Mouse (Mus musculus) megakaryocyte-erythroid progenitor cell, adult 5-6 weeks (primary cell): Measurements from ENCODE around the gene Gdpd5. TPM values are rescaled to one million over a fixed set of nuclear protein-coding genes. Genes with fewer than 3 reads are reported as not detected.

Experiments used
- ATAC-seq: replicated peaks from 2 replicates; pipeline ENCODE4 v1.8.0; 2016; ENCODE audit warnings: mild to moderate bottlenecking, inconsistent platforms; ENCODE audit not compliant: severe bottlenecking, poor library complexity, low FRiP score, low TSS enrichment
- total RNA-seq, 2 experiments: library from RNA; stranded (forward) in 1 of 2; stranded (reverse) in 1 of 2; fragments of 200-1000, 215-1000 nt in 1 of 2; fragments of >200 nt in 1 of 2; fragmentation: Nextera tagmentation in 1 of 2; gene quantifications; 2 replicates each; pipeline ENCODE4 v1.2.3; 2014 to 2017

Gdpd5 gene
- total RNA-seq, 2 experiments from 2014 or later = 0.14 TPM; not detected in 1

DNA sequence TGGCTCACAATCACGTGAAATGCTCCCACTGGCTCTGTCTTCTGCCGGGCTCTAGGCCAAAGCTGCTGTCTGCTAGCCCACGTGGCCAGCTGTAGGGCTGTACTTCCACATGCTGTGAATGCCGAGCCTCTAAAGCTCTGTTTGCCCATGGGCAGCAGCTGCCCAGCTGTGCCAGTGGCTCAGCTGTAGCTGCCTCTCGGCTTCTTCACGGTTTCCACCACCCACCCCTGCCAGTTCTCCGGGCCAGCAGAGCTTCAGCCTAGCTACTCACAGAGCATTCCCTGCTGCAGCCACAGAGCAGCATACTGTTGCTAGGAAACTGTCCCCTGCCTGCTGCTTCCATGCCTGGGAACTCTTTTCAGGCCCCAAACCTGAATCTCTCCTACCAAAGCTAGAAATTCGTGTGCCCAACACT, 128.9 kb downstream of the Gdpd5 start:
- ATAC-seq = 0 out of 2 replicates have a peak, but pooled peaks have one; percentile 43

Other genes starting within 250 kb of the Gdpd5 start
- gene Uvrag, start 240.3 kb upstream of the Gdpd5 start, total RNA-seq (2014; fragmentation: Nextera tagmentation) = 15.0 and 18.2 TPM in 2 replicates
- gene Uvrag, start 240.3 kb upstream of the Gdpd5 start, total RNA-seq (2017) = 14.4 and 16.2 TPM in 2 replicates
- gene Dgat2, start 198.7 kb upstream of the Gdpd5 start, total RNA-seq (2014; fragmentation: Nextera tagmentation) = not detected in 2 replicates
- 0.57 TPM in 1 of 2 replicates, not detected in the other for gene Dgat2, start 198.7 kb upstream of the Gdpd5 start, total RNA-seq (2017)
- gene Mogat2, start 142.8 kb upstream of the Gdpd5 start, total RNA-seq (2014; fragmentation: Nextera tagmentation) = 0.27 TPM in 1 of 2 replicates, not detected in the other
- gene Mogat2, start 142.8 kb upstream of the Gdpd5 start, total RNA-seq (2017) = not detected in 2 replicates
- gene Map6, start 114.0 kb upstream of the Gdpd5 start, total RNA-seq (2014; fragmentation: Nextera tagmentation) = not detected in 2 replicates
- gene Map6, start 114.0 kb upstream of the Gdpd5 start, total RNA-seq (2017) = not detected in 2 replicates
- not detected in 2 replicates for gene Serpinh1, start 28.2 kb upstream of the Gdpd5 start, total RNA-seq (2014; fragmentation: Nextera tagmentation)
- not detected in 2 replicates for gene Serpinh1, start 28.2 kb upstream of the Gdpd5 start, total RNA-seq (2017)
- 2.1 TPM in 1 of 2 replicates, not detected in the other for gene Klhl35, start 84.6 kb downstream of the Gdpd5 start, total RNA-seq (2014; fragmentation: Nextera tagmentation)
- gene Klhl35, start 84.6 kb downstream of the Gdpd5 start, total RNA-seq (2017) = 0.65 TPM in 1 of 2 replicates, not detected in the other
- gene Rps3, start 102.3 kb downstream of the Gdpd5 start, total RNA-seq (2014; fragmentation: Nextera tagmentation) = 1,003 and 1,349 TPM in 2 replicates
- gene Rps3, start 102.3 kb downstream of the Gdpd5 start, total RNA-seq (2017) = 1,982 and 2,496 TPM in 2 replicates
- 59.0 and 91.0 TPM in 2 replicates for gene Arrb1, start 154.1 kb downstream of the Gdpd5 start, total RNA-seq (2014; fragmentation: Nextera tagmentation)
- 70.4 and 96.2 TPM in 2 replicates for gene Arrb1, start 154.1 kb downstream of the Gdpd5 start, total RNA-seq (2017)
- gene Tpbgl, start 245.7 kb downstream of the Gdpd5 start, total RNA-seq (2014; fragmentation: Nextera tagmentation) = 0.35 TPM in 1 of 2 replicates, not detected in the other
- 0.05 TPM in 1 of 2 replicates, not detected in the other for gene Tpbgl, start 245.7 kb downstream of the Gdpd5 start, total RNA-seq (2017)